Mouse (Mus musculus) embryonic facial prominence, embryonic 14.5 days (tissue): ENCODE results near the gene Eral1. TPM values are rescaled to one million over a fixed set of nuclear protein-coding genes. Genes with fewer than 3 reads are reported as not detected.

Experiments
- ATAC-seq: fragments of 200-750 bp; cut with Nextera tagmentation; 2 replicates; pipeline ENCODE4 v1.8.0; 2017; ENCODE audit warnings: low read depth, moderate number of reproducible peaks, moderate TSS enrichment
- DNase-seq: peaks from one replicate; pipeline ENCODE4 v3.0.0-alpha.2; 2015; ENCODE audit warnings: low spot score
- H3K27ac ChIP-seq: fragments of 300-500 bp; sonication (generic); replicated peaks from 2 replicates; pipeline ENCODE4 v1.5.1; 2014; ENCODE audit warnings: low read depth, mild to moderate bottlenecking, low read length, moderate library complexity
- H3K27me3 ChIP-seq: fragments of 300-500 bp; sonication (generic); replicated peaks from 2 replicates; pipeline ENCODE4 v1.6.1; 2014; ENCODE audit warnings: low read length; ENCODE audit not compliant: control insufficient read depth, insufficient read depth
- H3K36me3 ChIP-seq: fragments of 300-500 bp; sonication (generic); 2 replicates; pipeline ENCODE4 v1.6.1; 2014; ENCODE audit warnings: low read length, mixed read lengths; ENCODE audit not compliant: control insufficient read depth, insufficient read depth
- H3K4me1 ChIP-seq: fragments of 300-500 bp; sonication (generic); 2 replicates; pipeline ENCODE4 v1.6.1; 2014; ENCODE audit warnings: antibody characterized with exemption, low read length; ENCODE audit not compliant: control insufficient read depth, insufficient read depth
- H3K4me2 ChIP-seq: fragments of 300-500 bp; sonication (generic); 2 replicates; pipeline ENCODE4 v1.6.1; 2014; ENCODE audit warnings: low read depth, mild to moderate bottlenecking, low read length, moderate library complexity, mixed read lengths
- H3K4me3 ChIP-seq: fragments of 300-500 bp; sonication (generic); 2 replicates; pipeline ENCODE4 v1.5.1; 2014; ENCODE audit warnings: low read depth, mild to moderate bottlenecking, low read length
- H3K9ac ChIP-seq: fragments of 300-500 bp; sonication (generic); 2 replicates; pipeline ENCODE4 v1.6.1; 2014; ENCODE audit warnings: low read depth, mild to moderate bottlenecking, low read length, moderate library complexity, mixed read lengths
- H3K9me3 ChIP-seq: fragments of 300-500 bp; sonication (generic); 2 replicates; pipeline ENCODE4 v1.6.1; 2016; ENCODE audit warnings: low read length; ENCODE audit not compliant: control insufficient read depth
- WGBS: fragments of 180-500 bp; shearing (Covaris S2); extraction: QIAGEN DNeasy Blood & Tissue Kit; methylation state at CpG from one replicate; pipeline ENCODE4 v1.1.7; 2014; 5-methylcytosine and 5-hydroxymethylcytosine counted together
- microRNA counts: library from miRNA; unstranded; fragments of <30 nt; microRNA quantifications from one replicate; lab custom pipeline; 2017
- microRNA-seq: library from miRNA; unstranded; fragments of <30 nt; microRNA quantifications from one replicate; pipeline ENCODE4, GENCODE M21; 2016; ENCODE audit warnings: borderline number of aligned reads
- polyA plus RNA-seq: library from polyadenylated mRNA; unstranded; fragments of >200 nt; fragmentation: Nextera tagmentation; extraction: Ambion mirVana; gene quantifications from 2 replicates; pipeline ENCODE4 v1.2.1, GENCODE M21; 2014

Eral1 gene
- polyA plus RNA-seq, 1 experiment from 2014 or later, result 30.9 TPM

DNA sequence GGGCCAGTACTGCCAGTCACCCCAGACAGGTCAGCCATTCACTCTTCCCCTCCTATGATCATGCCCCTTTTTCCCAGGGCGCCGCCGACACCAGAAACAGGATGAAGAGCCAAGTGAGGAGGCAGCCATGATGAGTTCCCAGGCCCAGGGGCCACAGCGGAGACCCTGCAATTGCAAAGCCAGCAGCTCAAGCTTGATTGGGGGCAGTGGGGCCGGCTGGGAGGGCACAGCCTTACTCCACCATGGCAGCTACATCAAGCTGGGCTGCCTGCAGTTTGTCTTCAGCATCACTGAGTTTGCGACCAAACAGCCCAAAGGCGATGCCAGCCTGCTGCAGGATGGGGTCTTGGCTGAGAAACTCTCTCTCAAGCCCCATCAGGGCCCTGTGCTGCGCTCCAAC lies 50.9 kb downstream of the Eral1 start:
- ATAC-seq, result no peak

DNA sequence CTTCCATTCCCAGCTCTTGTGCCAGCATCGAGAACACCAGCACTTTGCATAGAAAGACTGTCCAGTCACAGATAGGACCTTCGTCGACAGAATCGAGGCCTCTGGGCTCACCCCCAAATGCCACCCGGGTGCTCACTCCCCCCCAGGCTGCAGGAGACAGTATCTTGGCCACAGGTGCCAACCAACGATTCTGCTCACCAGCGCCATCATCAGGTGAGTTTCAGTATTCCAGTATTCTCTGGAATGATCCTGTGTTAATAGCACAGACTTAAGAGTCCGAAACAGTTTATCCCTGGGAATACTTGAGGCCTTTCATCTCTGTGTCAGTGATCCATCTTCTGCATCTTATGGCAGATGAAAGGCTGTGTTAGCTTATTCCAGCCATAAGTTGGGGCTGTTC lies 56.6 kb downstream of the Eral1 start:
- Histone ChIP-seq H3K36me3 (peaks cover 91% of the 10 kb centered on the region), H3K27me3 (no peaks in the 10 kb centered on the region), H3K9me3 (no peaks in the 10 kb centered on the region), H3K27ac (no peak overlapping the region), H3K4me1 (no peaks in the 10 kb centered on the region), H3K4me2 (no peak overlapping the region), H3K9ac (no peak overlapping the region), H3K4me3 (no peak overlapping the region)
- ATAC-seq (no peak), DNase-seq (no peak)
- 89% methylated on average over 8 of the region's 8 CpGs for WGBS

More for the DNA sequence above, 50.9 kb downstream of the Eral1 start:
- Histone ChIP-seq H3K4me1 (peaks cover 6% of the 10 kb centered on the region; the same call in 1 of the 2 replicates), H3K27me3 (no peaks in the 10 kb centered on the region), H3K9me3 (no peaks in the 10 kb centered on the region), H3K9ac (no peak overlapping the region), H3K4me2 (no peak overlapping the region), H3K4me3 (no peak overlapping the region), H3K36me3 (peaks cover 58% of the 10 kb centered on the region), H3K27ac (no peak overlapping the region)
- 83% methylated on average over 8 of the region's 8 CpGs for WGBS
- no peak for DNase-seq

MicroRNA genes within 50 kb of the gene (microRNA counts, 519-probe panel; counts per million panel counts)
- microRNA mmu-miR-144 (lab: Ali Mortazavi, UCI) (3,545 counts per million, percentile 82 among the panel's probes with 10 or more counts), microRNA mmu-miR-451 (lab: Ali Mortazavi, UCI) (2,993 counts per million, percentile 69 among the panel's probes with 10 or more counts)

Small RNAs within 50 kb of the gene (microRNA-seq; reads per million reads assigned to microRNA genes)
- gene Mir144 (108 reads per million, percentile 52 among the genes with 10 or more reads in this experiment), gene Mir451a (not detected), gene Mir451b (not detected)

Other genes with a start within 250 kb of the Eral1 start
- gene Pipox, start 186.3 kb downstream of the Eral1 start, polyA plus RNA-seq, result 1.5 and 1.8 TPM in 2 replicates
- 1.4 and 1.8 TPM in 2 replicates for gene Sez6, start 149.6 kb downstream of the Eral1 start, polyA plus RNA-seq
- 15.0 and 17.0 TPM in 2 replicates for gene Phf12, start 97.6 kb downstream of the Eral1 start, polyA plus RNA-seq
- gene Dhrs13, start 48.1 kb downstream of the Eral1 start, polyA plus RNA-seq, result 19.1 and 21.7 TPM in 2 replicates
- gene Flot2, start 42.5 kb downstream of the Eral1 start, polyA plus RNA-seq, result 59.9 and 61.0 TPM in 2 replicates
- gene Fam222b, start 14.3 kb upstream of the Eral1 start, polyA plus RNA-seq, result 15.9 and 16.3 TPM in 2 replicates
- gene Traf4, start 85.2 kb upstream of the Eral1 start, polyA plus RNA-seq, result 52.4 and 60.8 TPM in 2 replicates
- 10.8 and 12.6 TPM in 2 replicates for gene Nek8, start 96.3 kb upstream of the Eral1 start, polyA plus RNA-seq
- gene Tlcd1, start 96.3 kb upstream of the Eral1 start, polyA plus RNA-seq, result 22.2 and 23.8 TPM in 2 replicates
- gene Rpl23a, start 103.2 kb upstream of the Eral1 start, polyA plus RNA-seq, result 1,626 and 1,746 TPM in 2 replicates
- 136 and 156 TPM in 2 replicates for gene Rab34, start 108.0 kb upstream of the Eral1 start, polyA plus RNA-seq
- gene Proca1, start 113.0 kb upstream of the Eral1 start, polyA plus RNA-seq, result 2.4 and 2.7 TPM in 2 replicates
- 93.1 and 103 TPM in 2 replicates for gene Sdf2, start 165.4 kb upstream of the Eral1 start, polyA plus RNA-seq
- gene Supt6, start 165.6 kb upstream of the Eral1 start, polyA plus RNA-seq, result 26.6 and 28.7 TPM in 2 replicates
- gene 2610507B11Rik, start 181.4 kb upstream of the Eral1 start, polyA plus RNA-seq, result 73.6 and 78.9 TPM in 2 replicates
- gene BC030499, start 210.5 kb upstream of the Eral1 start, polyA plus RNA-seq, result 0.11 and 0.31 TPM in 2 replicates
- 23.8 and 25.3 TPM in 2 replicates for gene Spag5, start 221.1 kb upstream of the Eral1 start, polyA plus RNA-seq
- gene Aldoc, start 242.6 kb upstream of the Eral1 start, polyA plus RNA-seq, result 20.4 and 24.1 TPM in 2 replicates
- gene Pigs, start 248.0 kb upstream of the Eral1 start, polyA plus RNA-seq, result 72.3 and 82.1 TPM in 2 replicates